Mouse (Mus musculus) forebrain, embryonic 14.5 days (tissue): ENCODE measurements around the gene Ttc7. TPM values are rescaled to one million over a fixed set of nuclear protein-coding genes. Genes with fewer than 3 reads are reported as not detected.
A peak's percentile ranks its signal among the peaks of the same experiment; 100 is the strongest.

Experiments
- ATAC-seq: fragments of 200-750 bp; cut with Nextera tagmentation; 2 replicates; pipeline ENCODE4 v1.8.0; 2017; ENCODE audit warnings: mild to moderate bottlenecking, moderate library complexity
- DNase-seq: peaks from one replicate; pipeline ENCODE4 v3.0.0-alpha.2; 2015; ENCODE audit warnings: low spot score
- H3K27ac ChIP-seq: fragments of 300-500 bp; sonication (generic); 2 replicates; pipeline ENCODE4 v1.5.1; 2014; ENCODE audit warnings: low read depth, mild to moderate bottlenecking, control low read depth, low read length, moderate library complexity
- H3K27me3 ChIP-seq: fragments of 300-500 bp; sonication (generic); replicated peaks from 2 replicates; pipeline ENCODE4 v1.6.1; 2014; ENCODE audit warnings: low read length, control low read depth, mixed read lengths; ENCODE audit not compliant: control insufficient read depth, insufficient read depth
- H3K36me3 ChIP-seq: fragments of 300-500 bp; sonication (generic); 2 replicates; pipeline ENCODE4 v1.6.1; 2014; ENCODE audit warnings: low read length, control low read depth; ENCODE audit not compliant: control insufficient read depth, insufficient read depth
- H3K4me1 ChIP-seq: fragments of 300-500 bp; sonication (generic); 2 replicates; pipeline ENCODE4 v1.6.1; 2014; ENCODE audit warnings: antibody characterized with exemption, low read length, control low read depth; ENCODE audit not compliant: control insufficient read depth, insufficient read depth
- H3K4me2 ChIP-seq: fragments of 300-500 bp; sonication (generic); 2 replicates; pipeline ENCODE4 v1.6.1; 2014; ENCODE audit warnings: mild to moderate bottlenecking, control low read depth, low read length
- H3K4me3 ChIP-seq: fragments of 300-500 bp; sonication (generic); 2 replicates; pipeline ENCODE4 v1.5.1; 2014; ENCODE audit warnings: low read depth, low read length, control low read depth
- H3K9ac ChIP-seq: fragments of 300-500 bp; sonication (generic); 2 replicates; pipeline ENCODE4 v1.6.1; 2014; ENCODE audit warnings: mild to moderate bottlenecking, low read length, control low read depth, moderate library complexity
- H3K9me3 ChIP-seq: fragments of 300-500 bp; sonication (generic); replicated peaks from 2 replicates; pipeline ENCODE4 v1.6.1; 2016; ENCODE audit warnings: low read length, control low read depth, mixed read lengths; ENCODE audit not compliant: control insufficient read depth
- WGBS: fragments of 180-500 bp; shearing (Covaris S2); extraction: QIAGEN DNeasy Blood & Tissue Kit; methylation state at CpG from one replicate; pipeline ENCODE4 v1.1.7; 2014; 5-methylcytosine and 5-hydroxymethylcytosine counted together
- polyA plus RNA-seq: library from polyadenylated mRNA; unstranded; fragments of >200 nt; fragmentation: Nextera tagmentation; extraction: Ambion mirVana; gene quantifications from 2 replicates; pipeline ENCODE4 v1.2.1, GENCODE M21; 2014

Ttc7 gene
- polyA plus RNA-seq, 1 experiment from 2014 or later, result 4.8 TPM

DNA sequence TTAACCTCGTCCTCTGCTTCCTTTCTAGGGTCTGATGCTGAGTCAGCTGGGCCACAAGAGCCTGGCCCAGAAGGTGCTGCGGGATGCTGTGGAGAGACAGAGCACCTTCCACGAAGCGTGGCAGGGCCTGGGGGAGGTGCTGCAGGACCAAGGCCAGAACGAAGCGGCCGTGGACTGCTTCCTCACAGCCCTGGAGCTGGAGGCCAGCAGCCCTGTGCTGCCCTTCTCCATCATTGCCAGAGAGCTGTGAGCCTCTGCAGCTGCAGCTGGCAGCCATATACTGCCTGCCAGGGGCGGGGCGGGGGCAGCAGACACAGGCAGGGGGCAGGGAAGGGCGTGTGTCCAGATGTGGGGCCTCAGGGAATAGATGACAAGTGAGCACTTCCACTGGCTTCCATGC is 97.1 kb downstream of the Ttc7 start:
- no peak for DNase-seq
- WGBS, result 70% methylated on average over 10 of the region's 10 CpGs
- Histone ChIP-seq H3K4me1 (peaks cover 19% of the 10 kb centered on the region), H3K27ac (0 out of 2 replicates have a peak overlapping the region, but pooled peaks have one; percentile 40), H3K27me3 (no peaks in the 10 kb centered on the region), H3K9ac (no peak overlapping the region), H3K4me2 (no peak overlapping the region), H3K4me3 (no peak overlapping the region), H3K36me3 (no peaks in the 10 kb centered on the region), H3K9me3 (no peaks in the 10 kb centered on the region)
- ATAC-seq, result no peak

- Histone ChIP-seq H3K9me3 (no peaks in the 10 kb centered on the region), H3K36me3 (no peaks in the 10 kb centered on the region), H3K4me3 (no peak overlapping the region), H3K4me2 (no peak overlapping the region), H3K9ac (no peak overlapping the region), H3K27me3 (no peaks in the 10 kb centered on the region), H3K27ac (no peak overlapping the region), H3K4me1 (peaks cover 19% of the 10 kb centered on the region)
- WGBS, result 84% methylated on average over 9 of the region's 9 CpGs
- DNase-seq (no peak), ATAC-seq (no peak)
These were observed 98.0 kb downstream of the Ttc7 start for GRCm38 (mm10) chr17:87380681-87381080.

- H3K9ac ChIP-seq, result no peak overlapping the region
- DNase-seq, result no peak
- H3K4me2 ChIP-seq, result no peak overlapping the region
- no peaks in the 10 kb centered on the region for H3K9me3 ChIP-seq
- no peak overlapping the region for H3K4me3 ChIP-seq
- no peaks in the 10 kb centered on the region for H3K36me3 ChIP-seq
- no peak for ATAC-seq
- no peaks in the 10 kb centered on the region for H3K27me3 ChIP-seq
- WGBS, result 81% methylated on average over 3 of the region's 3 CpGs
- H3K4me1 ChIP-seq, result no peaks in the 10 kb centered on the region
- H3K27ac ChIP-seq, result no peak overlapping the region
These were observed 103.1 kb downstream of the Ttc7 start for GRCm38 (mm10) chr17:87385835-87386234.

- 15% methylated on average over 3 of the region's 5 CpGs for WGBS
- Histone ChIP-seq H3K4me2 (no peak overlapping the region), H3K27ac (no peak overlapping the region), H3K36me3 (no peaks in the 10 kb centered on the region), H3K9me3 (no peaks in the 10 kb centered on the region), H3K9ac (no peak overlapping the region), H3K4me1 (no peaks in the 10 kb centered on the region), H3K27me3 (no peaks in the 10 kb centered on the region), H3K4me3 (no peak overlapping the region)
- ATAC-seq, result peak; percentile 68
- peak; percentile 71 for DNase-seq
These were observed 104.4 kb downstream of the Ttc7 start for GRCm38 (mm10) chr17:87387068-87387467.

DNA sequence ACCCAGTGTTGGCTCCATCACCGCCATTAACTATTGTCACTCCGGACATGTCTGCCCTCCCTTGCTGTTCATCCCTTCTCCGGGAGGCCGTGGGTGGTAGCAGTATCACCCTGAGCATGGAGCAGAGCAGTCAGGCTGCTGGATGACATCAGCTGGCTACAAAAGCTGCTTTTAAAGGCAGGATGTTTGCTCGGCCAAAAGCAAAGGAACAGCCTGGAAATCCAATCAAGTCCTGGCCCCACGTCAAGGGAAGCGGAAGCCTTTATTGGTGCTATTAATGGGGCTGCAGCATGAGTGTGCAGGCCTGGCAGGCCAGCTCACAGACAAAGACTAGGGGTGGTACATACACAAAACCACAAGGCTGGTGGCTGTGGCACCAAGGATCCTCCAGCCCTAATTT is 108.6 kb downstream of the Ttc7 start:
- H3K4me2 ChIP-seq, result no peak overlapping the region
- H3K36me3 ChIP-seq, result no peaks in the 10 kb centered on the region
- H3K9me3 ChIP-seq, result no peaks in the 10 kb centered on the region
- DNase-seq (peak; percentile 56), ATAC-seq (0 out of 2 replicates have a peak, but pooled peaks have one; percentile 50)
- WGBS, result 50% methylated on average over 7 of the region's 7 CpGs
- H3K27ac ChIP-seq, result no peak overlapping the region
- no peaks in the 10 kb centered on the region for H3K4me1 ChIP-seq
- no peak overlapping the region for H3K9ac ChIP-seq
- no peaks in the 10 kb centered on the region for H3K27me3 ChIP-seq
- no peak overlapping the region for H3K4me3 ChIP-seq

DNA sequence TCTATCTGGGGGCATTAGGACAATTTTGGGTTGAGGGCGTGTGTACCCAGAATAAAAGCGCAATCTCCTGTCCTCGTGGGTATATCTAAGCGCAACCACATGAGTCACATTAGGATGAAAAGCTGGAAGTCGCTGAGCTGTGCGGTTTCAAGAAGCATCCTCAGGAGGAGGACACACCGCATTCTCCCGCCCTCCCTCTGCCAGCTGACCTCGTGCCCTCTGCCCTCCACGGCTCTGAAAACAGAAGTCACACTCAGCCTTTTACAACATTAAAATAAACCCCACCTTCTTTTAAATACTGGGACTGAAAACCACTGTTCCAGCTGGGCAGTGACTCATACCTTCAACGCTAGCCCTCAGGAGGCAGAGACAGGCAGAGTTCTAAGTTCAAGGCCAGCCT is 114.4 kb downstream of the Ttc7 start:
- H3K27me3 ChIP-seq, result no peaks in the 10 kb centered on the region
- H3K4me1 ChIP-seq, result no peaks in the 10 kb centered on the region
- no peak overlapping the region for H3K4me2 ChIP-seq
- ATAC-seq (no peak), DNase-seq (no peak)
- no peaks in the 10 kb centered on the region for H3K9me3 ChIP-seq
- H3K36me3 ChIP-seq, result no peaks in the 10 kb centered on the region
- H3K9ac ChIP-seq, result no peak overlapping the region
- 86% methylated on average over 11 of the region's 11 CpGs for WGBS
- H3K4me3 ChIP-seq, result no peak overlapping the region
- no peak overlapping the region for H3K27ac ChIP-seq

DNA sequence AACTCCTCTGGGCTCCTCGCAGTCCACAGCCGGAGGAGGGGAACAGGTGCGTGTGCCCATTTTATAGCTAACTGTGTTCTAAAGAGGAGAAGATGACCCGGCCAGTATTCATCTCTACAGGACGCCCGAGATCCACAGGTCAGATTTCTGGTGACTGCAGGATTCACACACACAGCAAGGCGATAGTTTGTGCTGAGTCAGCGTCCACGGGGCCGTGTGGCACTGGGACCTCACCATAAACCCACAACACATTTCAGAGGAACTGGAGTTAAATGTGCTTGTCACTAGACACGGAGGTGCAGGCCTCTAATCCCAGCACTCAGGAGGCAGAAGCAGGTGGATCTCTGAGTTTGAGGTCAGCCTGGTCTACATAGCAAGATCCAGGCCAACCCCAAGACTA is 119.8 kb downstream of the Ttc7 start:
- H3K9ac ChIP-seq, result no peak overlapping the region
- ATAC-seq (no peak), DNase-seq (no peak)
- H3K27me3 ChIP-seq, result no peaks in the 10 kb centered on the region
- H3K4me2 ChIP-seq, result no peak overlapping the region
- no peak overlapping the region for H3K27ac ChIP-seq
- H3K36me3 ChIP-seq, result no peaks in the 10 kb centered on the region
- no peaks in the 10 kb centered on the region for H3K4me1 ChIP-seq
- WGBS, result 91% methylated on average over 11 of the region's 11 CpGs
- no peak overlapping the region for H3K4me3 ChIP-seq
- no peaks in the 10 kb centered on the region for H3K9me3 ChIP-seq

GRCm38 (mm10) chr17:87403462-87403861 is 120.8 kb downstream of the Ttc7 start:
- no peak overlapping the region for H3K27ac ChIP-seq
- no peak for DNase-seq
- no peaks in the 10 kb centered on the region for H3K4me1 ChIP-seq
- H3K9me3 ChIP-seq, result no peaks in the 10 kb centered on the region
- 84% methylated on average over 4 of the region's 4 CpGs for WGBS
- no peak overlapping the region for H3K9ac ChIP-seq
- no peaks in the 10 kb centered on the region for H3K27me3 ChIP-seq
- no peak overlapping the region for H3K4me3 ChIP-seq
- ATAC-seq, result no peak
- H3K36me3 ChIP-seq, result no peaks in the 10 kb centered on the region
- no peak overlapping the region for H3K4me2 ChIP-seq

- WGBS, result 78% methylated on average over 11 of the region's 11 CpGs
- ATAC-seq, result no peak
- no peak for DNase-seq
- no peak overlapping the region for H3K4me3 ChIP-seq
- no peaks in the 10 kb centered on the region for H3K27me3 ChIP-seq
- no peaks in the 10 kb centered on the region for H3K4me1 ChIP-seq
- H3K9me3 ChIP-seq, result no peaks in the 10 kb centered on the region
- no peak overlapping the region for H3K4me2 ChIP-seq
- no peaks in the 10 kb centered on the region for H3K36me3 ChIP-seq
- H3K9ac ChIP-seq, result no peak overlapping the region
- H3K27ac ChIP-seq, result no peak overlapping the region
These were observed 122.9 kb downstream of the Ttc7 start for GRCm38 (mm10) chr17:87405576-87405975.
